ENCODE assay signal across 8 mouse cellular contexts in genomic region chr7:29124970-29125369, GRCm38 (mm10). TPM values are rescaled to one million over a fixed set of nuclear protein-coding genes. Genes with fewer than 3 reads are reported as not detected.
DNase-seq lines count a peak whose midpoint lies in the region; ATAC-seq lines count a peak whose summit lies in the region.

Gene Ryr1, minus strand, starts transcription at chr7:29125179.

- 2% methylated on average over 16 of the region's 16 CpGs for WGBS in heart, embryonic 10.5 days
- under 1% methylated on average over 16 of the region's 16 CpGs for WGBS in kidney, embryonic 16.5 days

- H3K36me3 ChIP-seq in heart, embryonic 10.5 days, result no peaks in the 10 kb centered on the region
- H3K36me3 ChIP-seq in kidney, embryonic 16.5 days (ENCODE audit: insufficient read depth, low read length), result no peaks in the 10 kb centered on the region

- H3K9ac ChIP-seq in kidney, embryonic 16.5 days (replicated peaks; ENCODE audit: low read length), result peak within 1 kb of the TSS; percentile 61

- 0 out of 2 replicates have a peak within 1 kb of the TSS, but pooled peaks have one; percentile 13 for H3K27ac ChIP-seq in heart, embryonic 10.5 days
- no peak within 1 kb of the TSS for H3K27ac ChIP-seq in kidney, embryonic 16.5 days (ENCODE audit: low read length)

- ATAC-seq in kidney, embryonic 16.5 days (ENCODE audit: low FRiP score, low TSS enrichment), result peak; percentile 92

- no peaks in the 10 kb centered on the region for H3K9me3 ChIP-seq in heart, embryonic 10.5 days
- H3K9me3 ChIP-seq in kidney, embryonic 16.5 days (ENCODE audit: low read length), result no peaks in the 10 kb centered on the region

- H3K4me1 ChIP-seq in heart, embryonic 10.5 days, result peaks cover 17% of the 10 kb centered on the region
- H3K4me1 ChIP-seq in kidney, embryonic 16.5 days (ENCODE audit: insufficient read depth, low read length), result peaks cover 10% of the 10 kb centered on the region

- H3K27me3 ChIP-seq in heart, embryonic 10.5 days (ENCODE audit: insufficient read depth, poor library complexity, severe bottlenecking), result peaks cover 17% of the 10 kb centered on the region
- no peaks in the 10 kb centered on the region for H3K27me3 ChIP-seq in kidney, embryonic 16.5 days (ENCODE audit: insufficient read depth, low read length)

- peak within 1 kb of the TSS; percentile 88 for H3K4me2 ChIP-seq in kidney, embryonic 16.5 days (replicated peaks; ENCODE audit: low read depth, low read length)

- peak; percentile 48 for DNase-seq in ovary, adult 18-20 months (ENCODE audit: low spot score)
- DNase-seq in ovary, postnatal 10 days (ENCODE audit: low spot score), result no peak
- peak; percentile 90 for DNase-seq in embryo, embryonic 11 days
- DNase-seq in heart, embryonic 10.5 days (ENCODE audit: low spot score), result peak; percentile 88
- peak; percentile 57 for DNase-seq in lung, postnatal 14 days
- peak; percentile 82 for DNase-seq in retina, postnatal 1 day
- no peak for DNase-seq in left cerebral cortex, adult 11 months (ENCODE audit: low spot score)

- peak within 1 kb of the TSS; percentile 54 for H3K4me3 ChIP-seq in heart, embryonic 10.5 days
- H3K4me3 ChIP-seq in kidney, embryonic 16.5 days (ENCODE audit: low read length), result peak within 1 kb of the TSS; percentile 51

RNA-seq across cellular contexts. Expression of gene Ryr1, which starts in this region (rescaled TPM):
- 0.20 and 0.73 TPM in 2 replicates for polyA plus RNA-seq in heart, embryonic 10.5 days (2016; fragmentation: Nextera tagmentation; extraction: Ambion mirVana)
- 0.97 and 1.4 TPM in 2 replicates for polyA plus RNA-seq in kidney, embryonic 16.5 days (2015; fragmentation: Nextera tagmentation; extraction: Ambion mirVana)

Comparison
In these comparisons a context has a peak if more than half of its experiments do, and no peak if none do; other contexts are left out.
1. DNase-seq: peak in ovary, adult 18-20 months (single experiment), embryo, embryonic 11 days (single experiment), lung, postnatal 14 days (single experiment) and retina, postnatal 1 day (single experiment); none in ovary, postnatal 10 days (single experiment) and left cerebral cortex, adult 11 months (single experiment).
2. Peak in DNase-seq, H3K4me3 ChIP-seq and H3K27ac ChIP-seq in heart, embryonic 10.5 days; RNA of the gene not detected or under 1 TPM.